Mouse (Mus musculus) layer of hippocampus, adult 8-10 months (tissue): Measurements from ENCODE around the gene Pou4f1. TPM values are rescaled to one million over a fixed set of nuclear protein-coding genes. Genes with fewer than 3 reads are reported as not detected.

Source experiments
- DNase-seq, 2 experiments: peaks; one replicate each; pipeline ENCODE4 v3.0.0; 2022; ENCODE audit warnings: low spot score in 2 of 2
- total RNA-seq, 4 experiments: library from RNA; stranded (reverse); gene quantifications; 2 replicates each; pipeline ENCODE4 v1.2.4; 2022

The Pou4f1 gene
- total RNA-seq, 4 experiments from 2014 or later: 0.06 TPM; not detected in 3

DNA sequence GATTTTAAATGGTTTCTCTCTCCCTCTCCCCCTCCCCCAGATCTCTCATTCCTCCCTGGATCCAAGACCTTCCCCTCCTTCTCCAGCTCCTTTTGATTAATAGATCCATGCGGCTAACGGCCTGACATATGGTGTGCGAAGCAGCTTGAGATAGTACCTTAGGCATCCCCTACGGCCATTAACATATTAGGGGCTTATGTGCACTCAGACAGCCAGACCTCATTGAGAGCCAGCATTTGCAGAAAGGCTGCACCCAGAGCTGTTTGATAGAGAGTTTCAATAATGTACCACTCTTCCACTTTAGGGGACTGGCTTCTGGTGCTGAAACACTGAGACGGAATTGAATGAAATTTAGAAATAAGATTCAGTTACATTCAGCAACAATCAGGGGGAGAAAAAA, 10.8 kb downstream of the Pou4f1 start:
- DNase-seq: no peak

- DNase-seq: no peak
These were observed 14.0 kb downstream of the Pou4f1 start for GRCm38 (mm10) chr14:104453824-104454223.

DNA sequence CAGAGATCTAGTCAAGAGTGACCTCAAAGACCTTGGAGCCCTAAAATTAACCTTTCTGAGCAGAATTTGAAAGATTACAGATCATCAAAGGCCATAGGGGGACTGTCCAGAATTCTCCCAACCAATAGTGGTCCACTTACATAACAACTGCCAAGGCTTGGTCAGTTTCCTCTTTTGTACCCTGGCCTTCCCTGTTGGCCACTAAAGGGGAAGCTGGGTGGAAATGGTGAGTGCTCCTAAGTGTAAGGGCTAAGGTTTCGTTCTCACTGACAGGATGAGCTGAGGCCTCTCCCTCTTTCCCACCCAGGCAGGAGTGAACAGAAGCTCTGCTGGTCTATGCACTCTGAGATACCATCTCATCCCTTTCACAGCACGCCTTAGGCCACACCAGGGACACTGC, 33.5 kb downstream of the Pou4f1 start:
- no peak for DNase-seq

- DNase-seq: no peak
These were observed 37.0 kb downstream of the Pou4f1 start for GRCm38 (mm10) chr14:104430819-104431218.

GRCm38 (mm10) chr14:104423688-104424470, 43.9 kb downstream of the Pou4f1 start:
- DNase-seq: no peak

Other genes with a start within 250 kb of the Pou4f1 start
- 10 to 100 TPM; 15.0 to 17.9 (median 15.9) TPM for gene Rnf219, start 54.6 kb upstream of the Pou4f1 start, total RNA-seq